Mouse (Mus musculus) right cerebral cortex, postnatal 10 days (tissue): ENCODE measurements around the gene Slc17a5.

Source experiments
- DNase-seq, 2 experiments: peaks; one replicate each; pipeline ENCODE4 v3.0.0; 2021; ENCODE audit warnings: low spot score in 2 of 2

The Slc17a5 gene

DNA sequence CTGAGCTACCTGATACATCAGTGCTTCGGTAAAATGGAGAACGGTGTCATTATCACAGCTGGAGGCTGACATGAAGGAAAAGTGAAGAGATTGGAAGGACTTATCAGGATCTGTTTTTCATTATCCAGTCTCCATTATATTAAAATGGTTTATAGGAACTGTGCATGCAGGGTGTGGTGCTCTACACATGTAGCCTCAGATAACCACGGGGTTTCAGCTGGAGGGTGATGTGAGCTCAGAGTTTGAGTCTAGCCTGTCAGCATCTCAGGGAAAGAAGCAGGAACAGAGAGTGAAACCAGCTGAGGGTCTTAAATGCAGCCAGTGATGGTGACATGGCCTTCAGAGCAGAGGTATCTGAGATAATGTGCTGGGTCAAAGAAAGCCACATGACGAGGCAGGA, 28.4 kb downstream of the Slc17a5 start:
- DNase-seq, result no peak

- DNase-seq, result no peak
Measured at GRCm38 (mm10) chr9:78558586-78559214, 29.1 kb downstream of the Slc17a5 start.

- DNase-seq, result no peak
Measured at GRCm38 (mm10) chr9:78557041-78557440, 30.8 kb downstream of the Slc17a5 start.

GRCm38 (mm10) chr9:78552984-78553383, 34.9 kb downstream of the Slc17a5 start:
- DNase-seq, result peak; percentile 85 to 87

GRCm38 (mm10) chr9:78551761-78552160, 36.1 kb downstream of the Slc17a5 start:
- no peak for DNase-seq

GRCm38 (mm10) chr9:78547742-78548141, 40.1 kb downstream of the Slc17a5 start:
- no peak for DNase-seq

DNA sequence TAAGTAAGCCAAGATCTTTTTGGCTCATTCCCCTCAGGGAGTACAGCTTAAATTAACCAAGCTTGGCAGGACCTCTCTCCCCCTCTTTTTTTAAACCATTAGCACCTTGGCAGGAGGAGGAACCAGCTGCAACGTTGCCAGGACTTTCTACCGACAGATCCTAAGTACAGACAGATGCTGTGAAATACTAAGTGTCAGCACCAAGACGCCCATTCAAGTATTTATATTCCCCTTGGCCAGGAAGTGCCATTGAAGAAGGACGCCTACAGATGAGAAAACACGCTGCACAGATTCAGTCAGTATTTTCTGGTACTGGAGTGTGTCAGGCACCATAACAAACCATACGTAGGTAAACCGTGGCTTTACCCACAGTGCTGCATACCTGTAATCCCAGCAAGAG, 40.9 kb downstream of the Slc17a5 start:
- peak; percentile 80 to 82 for DNase-seq

- no peak for DNase-seq
Measured at GRCm38 (mm10) chr9:78541758-78542157, 46.1 kb downstream of the Slc17a5 start.

DNA sequence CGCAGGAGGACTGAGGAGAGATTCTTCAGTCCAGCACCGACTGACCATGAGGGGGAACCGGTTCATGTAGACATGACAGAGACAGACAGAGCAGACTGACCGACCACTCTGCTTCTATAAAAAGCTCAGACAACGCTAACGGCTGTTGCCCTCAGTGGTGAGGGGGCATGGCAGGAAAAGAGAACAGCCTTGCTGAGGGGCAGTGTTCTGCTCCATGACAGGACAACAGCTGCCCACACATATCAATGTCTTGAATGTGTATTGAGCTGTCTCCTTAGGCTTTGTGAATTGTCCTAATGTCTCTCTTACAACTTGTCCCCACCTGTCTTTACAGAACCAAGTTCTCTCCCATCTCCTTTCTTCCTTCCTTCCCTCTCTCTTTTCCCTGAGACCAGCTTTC, 49.4 kb downstream of the Slc17a5 start:
- DNase-seq, result no peak

- peak; percentile 59 to 69 for DNase-seq
Measured at GRCm38 (mm10) chr9:78537154-78537873, 50.5 kb downstream of the Slc17a5 start.

DNA sequence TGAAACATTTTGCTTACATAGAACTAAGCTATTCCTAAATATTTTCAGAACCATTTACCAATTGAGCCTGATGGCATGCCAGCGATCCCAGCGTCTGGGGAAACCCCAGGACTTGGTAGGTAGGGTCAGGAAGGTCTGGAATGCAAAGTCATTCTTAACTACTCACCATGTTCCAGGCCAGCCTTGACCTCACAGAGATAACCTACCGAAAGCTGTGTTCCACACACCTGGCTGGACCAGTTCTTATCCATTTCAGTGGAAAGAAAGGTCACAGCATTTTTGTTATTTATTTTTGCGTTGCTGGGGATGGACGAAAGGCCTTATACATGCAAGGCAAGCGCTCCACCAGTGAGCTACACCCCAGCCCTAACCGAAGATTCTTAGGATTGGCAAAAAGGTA, 53.2 kb downstream of the Slc17a5 start:
- DNase-seq, result no peak

- no peak for DNase-seq
Measured at GRCm38 (mm10) chr9:78533296-78533935, 54.4 kb downstream of the Slc17a5 start.

DNA sequence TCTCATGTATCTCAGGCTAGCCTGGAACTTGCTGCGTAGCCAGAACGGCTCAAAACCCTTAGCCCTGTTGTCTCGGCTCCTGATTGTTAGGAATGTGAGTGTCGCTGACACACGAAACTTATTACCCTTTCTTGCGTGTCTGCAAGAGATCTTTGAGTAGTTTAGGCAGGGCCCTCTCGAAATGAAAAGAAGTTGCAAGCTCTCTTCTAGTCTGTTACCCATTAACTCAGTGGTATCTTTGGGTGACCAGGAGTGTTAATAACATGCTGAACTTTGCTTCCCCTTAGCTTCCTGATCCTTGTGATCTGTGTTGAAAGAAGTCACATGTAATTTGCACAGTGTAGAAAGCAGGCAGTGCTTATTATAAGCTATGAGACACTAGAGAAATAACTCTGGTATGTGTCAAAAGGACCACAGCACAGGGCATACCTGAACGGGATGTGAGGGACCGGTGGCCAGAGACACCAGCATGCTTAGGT, 55.5 kb downstream of the Slc17a5 start:
- DNase-seq, result no peak

DNA sequence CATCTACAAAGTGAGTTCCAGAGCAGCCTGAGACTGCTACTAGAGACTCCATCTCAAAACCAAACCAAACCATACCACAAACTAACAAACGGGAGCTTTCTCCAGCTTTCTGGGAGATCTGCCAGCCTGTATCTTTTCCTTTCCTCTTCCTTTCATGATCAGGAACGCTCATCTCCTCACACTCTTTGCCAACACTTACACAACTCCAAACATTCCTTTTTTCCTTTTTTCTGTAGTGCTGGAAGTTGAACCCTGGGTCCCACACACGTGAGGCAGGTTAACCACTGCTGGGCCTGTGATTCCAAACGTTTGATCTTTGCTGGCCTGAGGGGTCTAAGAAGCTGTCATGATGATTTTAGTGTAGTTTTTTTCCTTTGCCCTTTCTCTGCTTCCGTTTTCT, 56.0 kb downstream of the Slc17a5 start:
- no peak for DNase-seq

- peak; percentile 75 to 84 for DNase-seq
Measured at GRCm38 (mm10) chr9:78527767-78528381, 60.0 kb downstream of the Slc17a5 start.

DNA sequence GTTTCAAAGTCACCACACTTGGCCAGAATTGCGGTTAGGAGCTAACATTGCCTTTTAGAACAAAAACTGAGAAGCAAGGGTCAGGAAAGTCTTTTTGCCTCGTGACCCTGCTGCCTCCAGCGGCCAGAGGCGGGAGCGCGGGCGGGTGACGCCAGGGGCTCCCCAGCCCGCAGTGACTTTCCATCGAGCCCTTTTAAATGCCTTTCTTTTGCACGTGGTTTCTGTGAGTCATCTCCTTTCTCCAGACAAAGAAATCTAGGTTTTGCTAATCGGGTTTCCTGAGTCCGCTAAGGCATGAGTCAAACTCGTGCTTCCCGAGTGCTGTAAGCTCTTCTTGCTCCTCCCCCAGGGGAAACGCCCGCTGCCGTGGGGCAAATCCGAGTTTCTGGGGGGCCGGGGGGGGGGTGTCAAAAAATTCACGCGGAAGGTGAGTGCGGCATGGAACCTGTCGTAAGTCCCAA, 60.5 kb downstream of the Slc17a5 start:
- DNase-seq, result peak; percentile 64 to 76

- DNase-seq, result no peak
Measured at GRCm38 (mm10) chr9:78526206-78526605, 61.6 kb downstream of the Slc17a5 start.

DNA sequence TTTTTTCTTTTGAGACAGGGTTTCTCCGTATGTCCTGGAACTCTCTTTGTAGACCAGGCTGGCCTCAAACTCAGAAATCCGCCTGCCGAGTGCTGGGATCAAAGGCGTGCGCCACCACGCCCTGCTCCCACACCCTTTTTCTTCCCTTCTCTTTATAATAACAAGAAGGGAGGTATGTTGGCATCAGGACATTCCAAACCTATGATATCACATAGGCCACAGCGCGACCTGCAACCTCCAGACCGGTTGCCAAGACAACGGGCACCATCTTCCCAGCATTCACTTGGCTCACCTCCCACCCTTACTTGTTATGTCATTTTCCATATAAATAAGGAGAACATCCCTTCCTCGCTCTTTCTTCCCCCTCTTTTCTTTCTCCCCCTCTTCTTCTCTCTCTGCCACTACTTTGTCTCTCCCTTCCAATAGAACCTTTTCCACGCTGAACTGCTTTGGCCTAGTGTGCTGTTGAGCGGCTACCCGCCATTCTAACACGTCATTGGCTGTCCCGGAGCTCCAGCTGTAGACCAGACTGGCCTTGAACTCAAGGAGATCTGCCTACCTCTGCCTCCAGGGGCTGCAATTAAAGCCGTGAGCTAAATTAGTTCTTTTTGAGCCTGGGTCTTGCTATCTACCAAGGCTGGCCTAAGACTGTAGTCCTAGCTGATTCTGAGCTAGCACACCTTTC, 62.2 kb downstream of the Slc17a5 start:
- DNase-seq, result no peak

DNA sequence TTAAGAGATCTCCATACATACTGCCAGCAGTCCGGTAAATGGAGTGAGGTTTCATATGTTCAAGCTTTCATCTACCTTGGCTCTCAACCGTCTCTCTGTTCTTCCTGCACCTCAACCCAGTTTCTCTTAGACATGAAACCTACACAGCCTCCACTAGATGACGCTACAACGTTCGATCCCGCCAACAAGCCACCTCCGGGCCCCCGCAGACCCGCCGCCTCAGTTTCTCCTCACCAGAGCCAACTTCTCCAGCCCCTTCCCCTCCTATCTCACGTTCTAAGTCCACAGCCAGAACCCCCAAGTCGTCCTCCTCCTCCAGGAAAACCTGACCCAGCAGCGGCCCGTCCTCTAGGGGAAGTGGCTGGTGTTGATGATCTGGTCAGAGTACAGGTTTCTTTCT, 66.2 kb downstream of the Slc17a5 start:
- DNase-seq, result peak; percentile 46 to 51

- peak; percentile 77 to 87 for DNase-seq
Measured at GRCm38 (mm10) chr9:78520780-78521601, 66.8 kb downstream of the Slc17a5 start.
